Mouse (Mus musculus) NIH3T3 (cell line): ENCODE results near the gene Rbks.
"Not testable (repeated sequence)": the region's sequence is repeated elsewhere in the genome, so short reads cannot be mapped to it uniquely, and the experiment has no call there.

Experiments used
- DNase-seq: peaks from one replicate; pipeline ENCODE4 v3.0.0-alpha.2; 2012; ENCODE audit warnings: low read depth

The Rbks gene

GRCm38 (mm10) chr5:31678000-31678399, 19.4 kb downstream of the Rbks start:
- no peak for DNase-seq

GRCm38 (mm10) chr5:31673431-31673830, 24.0 kb downstream of the Rbks start:
- DNase-seq: no peak

DNA sequence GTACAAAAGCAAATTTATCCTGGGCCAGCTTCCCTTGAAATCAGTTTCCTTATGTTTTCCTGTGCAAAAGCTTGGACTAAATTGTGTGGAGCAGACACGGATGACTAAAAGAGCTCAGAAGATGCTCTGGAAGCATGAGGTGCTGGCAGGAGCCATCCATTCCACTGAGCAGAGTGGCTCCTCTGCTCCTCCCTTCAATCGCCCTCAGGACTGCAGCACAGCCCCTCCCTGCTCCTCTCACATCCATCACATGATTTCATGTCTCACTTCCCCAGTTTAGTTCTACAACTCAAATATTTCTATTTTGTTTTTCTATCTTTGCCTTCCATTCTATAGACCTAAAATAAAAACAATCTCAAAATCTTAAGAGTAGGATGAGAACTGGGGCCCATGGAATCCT, 26.3 kb downstream of the Rbks start:
- DNase-seq: peak; percentile 44

- DNase-seq: no peak
These were observed 27.4 kb downstream of the Rbks start for GRCm38 (mm10) chr5:31669984-31670383.

- no peak for DNase-seq
These were observed 29.0 kb downstream of the Rbks start for GRCm38 (mm10) chr5:31668325-31668968.

DNA sequence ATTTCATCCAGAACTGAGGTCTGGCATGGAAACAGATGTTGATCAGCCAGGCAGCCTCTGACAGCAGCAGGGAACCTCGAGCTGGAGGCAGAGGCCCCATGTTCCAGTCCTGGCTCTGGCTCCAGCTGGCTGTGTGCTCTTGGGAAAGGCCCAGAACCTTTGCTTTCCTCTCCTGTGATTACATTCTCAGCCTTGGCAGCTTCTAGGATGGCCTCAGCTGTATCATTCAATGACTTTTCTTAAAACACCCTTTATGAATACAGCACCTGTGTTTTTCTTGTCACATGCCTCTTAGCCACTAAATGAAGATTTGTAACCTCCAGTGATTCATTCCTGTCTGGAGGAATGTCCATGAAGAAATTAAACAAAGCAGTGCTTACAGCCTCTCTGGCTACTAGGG, 31.3 kb downstream of the Rbks start:
- DNase-seq: peak; percentile 82

GRCm38 (mm10) chr5:31655688-31656190, 41.7 kb downstream of the Rbks start:
- no peak for DNase-seq

DNA sequence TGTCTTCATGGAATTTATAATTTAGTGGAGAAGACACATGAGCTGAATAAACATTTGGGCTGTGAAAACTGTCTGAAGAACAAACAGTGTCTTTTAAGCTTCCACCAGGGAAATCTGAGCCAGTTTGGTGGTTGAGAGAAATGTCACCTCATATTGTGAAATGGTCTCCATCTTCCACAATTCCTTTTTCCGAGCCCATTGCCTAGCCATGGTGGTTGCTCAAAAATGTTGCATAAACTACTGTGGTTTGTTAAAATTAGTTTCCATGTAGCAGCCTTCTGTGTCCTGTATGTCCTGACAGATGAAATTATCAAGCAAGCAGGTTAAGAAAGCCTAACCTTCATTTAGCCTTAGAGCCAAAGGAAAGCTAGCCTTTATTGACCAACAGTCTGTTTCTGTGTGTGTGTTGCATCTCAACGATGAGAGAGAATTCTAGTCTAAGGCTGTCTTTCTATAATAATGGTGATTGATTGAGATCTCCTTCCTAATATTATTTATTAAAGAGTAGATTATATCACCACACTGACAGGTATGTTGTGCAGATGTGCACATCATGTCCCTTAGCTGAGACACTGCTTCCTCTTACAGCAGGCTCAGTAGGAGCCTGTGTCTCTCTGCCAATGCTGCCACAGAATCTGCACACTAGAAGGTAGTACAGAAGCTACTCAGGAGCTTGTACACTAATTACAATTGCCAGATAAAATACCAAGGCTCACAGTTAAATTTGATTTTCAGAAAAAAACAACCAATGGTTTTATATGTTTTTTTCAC, 46.7 kb downstream of the Rbks start:
- no peak for DNase-seq

- no peak for DNase-seq
These were observed 50.1 kb downstream of the Rbks start for GRCm38 (mm10) chr5:31647327-31647726.

DNA sequence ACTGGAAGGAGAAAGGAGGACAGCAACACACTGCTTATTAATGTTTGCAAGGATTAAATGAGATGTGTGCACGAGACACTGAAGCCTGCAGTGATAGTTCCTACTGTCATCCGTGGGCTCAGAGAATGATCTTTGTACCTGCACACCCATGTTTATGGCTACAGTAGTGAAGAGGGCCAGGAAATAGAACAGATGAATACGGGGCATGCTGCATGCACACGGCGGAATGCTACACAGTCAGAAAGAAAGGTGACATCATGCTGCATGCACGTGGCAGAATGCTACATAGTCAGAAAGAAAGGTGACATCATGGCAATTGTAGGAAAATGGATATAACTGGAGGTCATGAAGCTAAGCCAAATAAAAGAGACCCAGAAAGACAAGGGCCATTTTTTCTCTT, 50.9 kb downstream of the Rbks start:
- no peak for DNase-seq

GRCm38 (mm10) chr5:31645798-31646197, 51.6 kb downstream of the Rbks start:
- DNase-seq: no peak

DNA sequence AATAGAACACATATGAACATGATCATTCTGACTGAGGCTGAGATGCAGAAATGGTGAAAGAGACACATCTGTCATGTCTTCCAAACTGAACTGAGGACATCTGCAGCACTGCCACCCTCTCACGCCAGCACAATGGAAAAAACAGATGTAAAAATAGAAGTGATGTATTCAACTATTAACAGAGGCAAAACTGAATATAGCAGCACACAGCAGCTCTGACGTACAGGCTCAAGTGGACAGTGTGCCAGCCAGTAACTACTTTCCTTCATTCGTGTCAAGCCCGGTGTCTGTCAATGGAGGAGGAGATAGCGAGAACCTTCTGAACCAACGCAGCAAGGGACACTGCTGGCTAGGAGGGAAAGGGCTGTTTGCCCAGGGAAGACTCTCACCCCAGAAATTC, 52.6 kb downstream of the Rbks start:
- no peak for DNase-seq

- peak; percentile 46 for DNase-seq
These were observed 53.2 kb downstream of the Rbks start for GRCm38 (mm10) chr5:31644272-31644671.

- no peak for DNase-seq
These were observed 55.1 kb downstream of the Rbks start for GRCm38 (mm10) chr5:31642300-31642699.

DNA sequence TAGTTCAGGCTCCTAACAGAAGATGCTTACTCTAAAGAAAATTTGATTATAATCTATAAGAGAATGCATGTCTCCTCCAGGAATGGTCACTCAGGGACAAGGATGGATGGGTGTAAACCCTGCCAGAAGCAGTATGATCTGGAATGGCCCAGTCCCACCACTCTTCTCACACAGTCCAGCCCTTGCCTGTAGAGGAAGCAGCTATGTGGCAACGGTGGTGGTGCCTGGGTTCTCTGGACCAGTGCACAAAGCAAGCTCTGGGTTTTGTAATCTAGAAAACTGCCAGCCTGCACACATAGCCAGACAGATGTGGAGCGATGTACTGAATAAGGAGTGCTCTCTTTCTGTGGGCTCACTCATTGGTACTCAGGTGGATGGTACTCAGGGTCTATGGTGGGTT, 56.9 kb downstream of the Rbks start:
- no peak for DNase-seq

DNA sequence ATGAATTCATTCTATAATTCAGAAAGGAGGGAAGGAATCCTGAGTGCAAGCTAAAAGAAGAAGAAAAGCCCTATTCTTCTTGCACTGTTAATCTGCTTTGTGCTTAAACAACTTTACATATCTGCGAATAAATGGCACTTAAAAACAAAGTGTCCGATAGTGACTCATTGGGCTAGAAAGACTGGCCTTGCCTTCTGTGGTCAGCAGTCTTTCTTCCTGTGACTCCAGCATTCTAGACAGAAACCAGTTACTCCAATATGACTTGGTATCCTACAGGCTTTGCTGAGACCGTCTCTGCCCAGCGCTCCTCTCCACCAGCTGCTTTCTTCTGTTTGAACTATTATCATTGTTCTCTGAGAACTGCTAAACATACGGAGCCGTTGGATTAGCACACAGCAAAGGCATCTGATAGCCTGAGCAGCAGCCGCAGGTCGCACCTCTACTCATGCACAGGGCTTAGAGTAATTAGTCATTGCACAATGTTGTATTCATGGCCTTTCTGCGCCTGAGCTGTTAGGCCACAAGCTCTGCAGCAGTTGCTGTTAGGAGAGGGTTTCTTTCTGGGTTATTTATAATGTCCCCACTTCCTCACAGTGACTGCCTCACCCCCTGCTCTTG, 60.7 kb downstream of the Rbks start:
- peak; percentile 58 for DNase-seq

DNA sequence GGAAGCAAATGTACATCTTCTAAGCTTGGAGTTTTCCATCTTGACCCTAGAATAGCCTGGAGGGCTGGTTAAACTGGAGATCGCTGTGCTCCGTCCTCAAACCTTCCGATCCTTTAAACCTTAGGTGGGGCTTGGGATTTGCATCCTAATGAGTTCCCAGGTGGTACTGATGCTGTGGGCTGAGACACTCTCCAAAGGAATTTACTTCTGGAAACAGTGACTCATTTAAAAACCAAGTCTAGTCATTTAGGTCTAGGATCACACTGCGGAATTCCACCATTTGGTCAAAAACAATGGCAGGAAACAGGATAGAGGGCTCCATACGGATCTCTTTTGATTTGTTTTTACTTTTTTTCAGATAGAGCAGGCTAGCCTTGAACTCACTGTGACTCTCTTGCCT, 62.7 kb downstream of the Rbks start:
- no peak for DNase-seq

GRCm38 (mm10) chr5:31634161-31634560, 63.3 kb downstream of the Rbks start:
- DNase-seq: no peak

DNA sequence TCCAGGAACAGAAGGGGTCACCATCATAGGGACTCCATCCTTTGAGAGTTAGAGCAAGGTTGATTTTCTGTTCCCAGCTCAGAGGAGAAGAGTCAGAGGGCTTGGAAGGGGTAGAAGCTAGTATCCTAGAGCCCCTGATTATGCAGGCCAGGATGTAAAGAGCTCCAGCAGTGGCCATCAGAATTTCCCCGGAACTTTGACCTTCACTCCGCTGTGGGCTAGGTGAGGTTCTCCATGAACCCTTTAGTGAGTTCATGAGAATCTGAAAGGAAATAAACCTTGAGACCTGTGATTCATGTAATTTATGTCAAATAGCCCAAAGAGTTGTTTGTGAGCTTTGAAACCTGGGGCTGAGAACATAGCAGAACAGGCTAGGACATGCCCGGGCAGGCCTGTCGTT, 66.3 kb downstream of the Rbks start:
- DNase-seq: not testable (repeated sequence)

GRCm38 (mm10) chr5:31630064-31630463, 67.4 kb downstream of the Rbks start:
- DNase-seq: peak; percentile 94

DNA sequence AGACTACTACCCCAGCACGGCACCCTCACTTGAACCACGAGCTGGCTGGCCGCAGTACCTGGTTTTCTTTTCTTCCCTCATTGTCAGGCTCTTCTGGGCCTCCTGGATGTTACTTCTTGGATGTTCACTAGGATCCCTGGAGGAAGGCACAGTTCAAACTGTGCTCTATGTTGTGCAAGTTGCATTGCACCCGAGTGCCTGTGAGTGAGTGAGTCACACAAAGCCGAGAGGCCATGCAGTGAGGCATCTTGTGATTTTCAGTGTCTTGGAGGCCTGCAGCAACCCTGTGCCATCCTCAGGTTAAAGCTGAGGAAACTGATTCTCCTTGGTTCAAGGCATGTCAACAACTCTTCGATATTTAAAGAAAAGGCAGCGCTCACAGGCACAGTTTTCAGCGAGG, 68.9 kb downstream of the Rbks start:
- DNase-seq: peak; percentile 62

GRCm38 (mm10) chr5:31627562-31628526, 69.6 kb downstream of the Rbks start:
- peak; percentile 58 for DNase-seq
